Mouse (Mus musculus) E14TG2a.4 (cell line): ENCODE measurements around the gene Smap2.

Experiments
- H3K27me3 ChIP-seq: 2 replicates; pipeline ENCODE4 v1.6.1; 2014; ENCODE audit warnings: low read length, control low read depth; ENCODE audit not compliant: insufficient read depth
- H3K36me3 ChIP-seq: 2 replicates; pipeline ENCODE4 v1.6.1; 2014; ENCODE audit warnings: low read length, control low read depth; ENCODE audit not compliant: insufficient read depth
- H3K4me1 ChIP-seq: replicated peaks from 2 replicates; pipeline ENCODE4 v1.6.1; 2014; ENCODE audit warnings: low read depth, low read length, control low read depth
- H3K4me3 ChIP-seq: replicated peaks from 2 replicates; pipeline ENCODE4 v1.5.1; 2014; ENCODE audit warnings: mild to moderate bottlenecking, low read length
- H3K9me3 ChIP-seq: 2 replicates; pipeline ENCODE4 v1.6.1; 2014; ENCODE audit warnings: low read length, control low read depth
- CTCF ChIP-seq: conservative IDR thresholded peaks from 2 replicates; pipeline ENCODE4 v1.5.1; 2014; ENCODE audit warnings: low read length
- NANOG ChIP-seq: IDR thresholded peaks from 2 replicates; pipeline ENCODE4 v1.6.1; 2014; ENCODE audit warnings: borderline replicate concordance, low read length, mixed read lengths
- POU5F1 ChIP-seq: IDR thresholded peaks from 2 replicates; pipeline ENCODE4 v1.6.1; 2014; ENCODE audit warnings: low read length, borderline replicate concordance

Smap2 gene

DNA sequence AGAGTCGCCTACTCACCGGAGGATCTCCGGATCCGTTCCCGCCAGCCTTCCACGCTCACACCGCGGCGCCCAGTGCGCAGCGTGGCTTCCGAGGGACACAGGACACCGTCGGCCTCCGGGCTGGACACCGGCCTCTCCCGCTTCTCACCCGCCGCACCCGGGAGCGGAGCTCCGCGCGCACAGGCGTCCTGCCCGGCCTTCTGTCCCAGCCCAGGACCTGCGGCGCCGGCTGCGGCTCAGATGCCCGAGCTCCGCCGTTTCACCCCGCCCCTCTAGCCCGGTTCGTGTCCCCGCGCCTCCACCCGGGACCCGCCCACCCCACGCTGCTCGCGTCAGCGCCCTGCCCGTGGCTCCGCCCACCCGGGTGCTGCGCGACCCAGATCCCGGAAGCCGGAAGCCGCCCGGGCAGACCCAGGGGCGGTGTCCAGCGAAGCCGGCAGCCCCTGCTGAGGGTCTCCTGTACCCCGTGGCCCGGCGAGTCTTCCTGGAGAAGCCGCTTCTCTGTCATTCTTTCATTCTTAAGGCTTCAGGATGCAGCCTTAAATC is 65.5 kb downstream of the Smap2 start, which contains the start of gene Zfp69:
TSS of gene Zfp69 (minus strand) at position 272 of the 546 bp plus-strand sequence.
- H3K4me1 ChIP-seq, result peaks cover 8% of the 10 kb centered on the region
- H3K4me3 ChIP-seq, result peak within 1 kb of the TSS; percentile 92
- no peaks in the 10 kb centered on the region for H3K9me3 ChIP-seq
- TF ChIP-seq POU5F1 (no peak), CTCF (no peak), NANOG (no peak)
- peaks cover 10% of the 10 kb centered on the region; the same call in 1 of the 2 replicates for H3K36me3 ChIP-seq
- H3K27me3 ChIP-seq, result peaks cover 10% of the 10 kb centered on the region

DNA sequence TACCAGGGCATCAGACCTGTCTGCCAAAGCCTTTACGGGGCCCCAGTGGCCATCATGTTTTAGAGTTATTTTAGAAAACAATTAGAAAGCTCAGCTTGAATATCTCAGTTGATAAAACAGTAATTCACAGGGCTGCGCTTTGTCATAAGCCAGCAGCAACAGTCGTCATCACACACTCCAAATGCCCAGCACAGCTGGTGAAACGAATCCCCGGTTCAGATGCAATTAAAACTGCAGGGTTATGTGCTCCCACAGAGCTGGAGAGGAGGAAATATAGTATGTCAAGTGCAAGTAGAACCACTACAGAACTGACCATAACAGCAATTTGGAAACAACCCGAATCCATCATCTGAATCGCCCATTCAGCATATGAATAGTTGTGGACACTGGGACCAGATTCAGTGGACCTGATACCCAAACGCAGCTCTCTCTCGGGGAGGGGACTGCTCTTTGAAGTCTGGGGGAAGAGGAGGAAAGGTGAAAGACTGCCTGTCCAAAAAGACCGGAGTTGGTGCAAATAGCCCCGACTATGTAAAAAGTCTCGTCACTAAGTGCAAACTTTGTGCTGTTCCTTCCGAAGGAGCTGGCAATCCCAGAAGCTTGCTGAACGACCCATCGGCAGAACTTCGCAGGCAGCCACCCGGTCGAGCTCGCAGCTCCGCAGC is 66.2 kb downstream of the Smap2 start:
- H3K4me3 ChIP-seq, result peak overlapping the region; percentile 92
- TF ChIP-seq CTCF (no peak), POU5F1 (no peak), NANOG (no peak)
- peaks cover 13% of the 10 kb centered on the region; the same call in 1 of the 2 replicates for H3K36me3 ChIP-seq
- H3K4me1 ChIP-seq, result peaks cover 8% of the 10 kb centered on the region
- peaks cover 10% of the 10 kb centered on the region for H3K27me3 ChIP-seq
- H3K9me3 ChIP-seq, result no peaks in the 10 kb centered on the region

DNA sequence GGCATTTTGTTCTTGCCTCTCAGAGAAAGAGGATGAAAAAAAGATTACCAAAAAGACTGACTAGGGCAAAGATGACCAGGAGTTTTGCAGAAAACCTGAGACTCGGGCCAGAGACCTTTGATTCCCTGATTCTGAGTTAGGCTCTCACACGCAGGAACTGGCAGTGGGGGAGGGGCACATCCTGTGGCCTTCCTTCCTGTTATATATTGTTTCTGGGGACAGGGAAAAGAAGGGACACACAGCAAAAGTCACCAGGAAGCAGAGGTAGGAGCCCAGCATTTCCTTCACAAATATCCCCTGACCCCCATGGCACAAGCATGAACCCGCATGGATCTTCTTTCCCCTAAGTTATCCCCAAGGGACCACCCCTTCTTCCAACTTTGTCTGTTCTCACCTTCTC is 68.1 kb downstream of the Smap2 start:
- peaks cover 13% of the 10 kb centered on the region; the same call in 1 of the 2 replicates for H3K36me3 ChIP-seq
- TF ChIP-seq POU5F1 (no peak), NANOG (no peak), CTCF (no peak)
- H3K4me1 ChIP-seq, result peaks cover 8% of the 10 kb centered on the region
- no peaks in the 10 kb centered on the region for H3K9me3 ChIP-seq
- peaks cover 10% of the 10 kb centered on the region for H3K27me3 ChIP-seq
- no peak overlapping the region for H3K4me3 ChIP-seq

DNA sequence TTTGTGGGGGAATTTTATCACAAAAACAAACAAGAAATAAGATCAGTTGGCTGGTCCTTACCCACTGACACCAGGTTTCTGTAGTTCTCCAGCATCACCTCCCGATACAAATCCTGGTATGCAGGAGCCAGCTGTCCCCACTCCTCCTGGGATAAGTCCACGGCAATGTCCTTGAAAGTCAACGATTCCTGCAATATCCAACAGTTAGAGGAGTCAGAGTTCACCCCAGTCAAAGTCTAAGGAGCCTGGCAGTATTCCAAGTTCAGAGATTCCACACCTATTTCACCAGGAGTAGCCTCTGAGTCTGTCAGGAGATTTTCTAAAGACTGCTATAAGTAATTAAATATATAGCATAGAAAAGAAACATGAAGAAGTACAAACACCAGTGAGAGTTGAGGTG is 82.0 kb downstream of the Smap2 start:
- Histone ChIP-seq H3K9me3 (no peaks in the 10 kb centered on the region), H3K4me1 (no peaks in the 10 kb centered on the region), H3K27me3 (peaks cover 3% of the 10 kb centered on the region; the same call in 1 of the 2 replicates), H3K4me3 (no peak overlapping the region), H3K36me3 (peaks cover 20% of the 10 kb centered on the region)
- TF ChIP-seq NANOG (no peak), POU5F1 (no peak), CTCF (no peak)

DNA sequence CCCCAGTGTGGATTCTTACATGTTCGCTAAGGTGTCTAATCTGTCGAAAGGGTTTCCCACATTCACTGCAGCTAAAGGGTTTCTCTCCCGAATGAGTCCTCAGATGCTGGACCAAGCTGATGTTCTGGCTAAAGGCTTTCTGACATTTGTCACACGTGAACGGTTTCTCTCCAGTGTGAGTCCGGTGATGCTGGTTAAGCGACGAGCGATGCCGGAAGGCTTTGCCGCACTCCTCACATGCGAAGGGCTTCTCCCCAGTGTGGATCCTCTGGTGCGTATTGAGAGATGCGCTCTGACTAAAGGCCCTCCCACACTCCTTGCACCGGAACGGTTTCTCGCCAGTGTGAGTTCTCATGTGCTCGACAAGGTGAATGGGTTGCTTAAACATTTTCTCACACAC is 86.3 kb downstream of the Smap2 start:
- Histone ChIP-seq H3K9me3 (no peaks in the 10 kb centered on the region), H3K4me3 (no peak overlapping the region), H3K27me3 (peaks cover 3% of the 10 kb centered on the region; the same call in 1 of the 2 replicates), H3K36me3 (peaks cover 20% of the 10 kb centered on the region), H3K4me1 (no peaks in the 10 kb centered on the region)
- no peak for TF ChIP-seq NANOG
- no peak for TF ChIP-seq POU5F1
- TF ChIP-seq CTCF, result no peak

DNA sequence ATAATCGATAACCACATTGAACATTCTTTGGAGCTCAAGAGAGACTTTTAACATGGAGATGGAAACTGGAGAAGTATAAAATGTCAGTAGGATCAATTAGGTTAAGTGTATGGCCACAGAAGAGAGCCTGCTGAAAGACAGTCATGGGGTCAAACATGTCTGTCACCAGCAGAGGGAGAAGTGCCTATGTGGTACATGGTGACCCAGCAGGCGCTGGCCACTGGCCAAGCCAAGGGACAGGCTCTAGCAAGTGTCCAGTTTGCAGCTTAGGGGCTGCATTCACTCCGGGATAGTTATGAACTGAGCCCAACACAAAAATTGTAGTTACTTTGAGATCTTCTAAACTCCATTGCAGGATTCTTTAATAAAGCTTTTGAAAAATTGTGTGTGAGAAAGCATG is 88.4 kb downstream of the Smap2 start:
- H3K9me3 ChIP-seq, result no peaks in the 10 kb centered on the region
- peaks cover 3% of the 10 kb centered on the region; the same call in 1 of the 2 replicates for H3K27me3 ChIP-seq
- H3K4me1 ChIP-seq, result peaks cover 11% of the 10 kb centered on the region
- TF ChIP-seq NANOG, result no peak
- no peak overlapping the region for H3K4me3 ChIP-seq
- H3K36me3 ChIP-seq, result 0 out of 2 replicates have a peak, but pooled peaks cover 7% of the 10 kb centered on the region

DNA sequence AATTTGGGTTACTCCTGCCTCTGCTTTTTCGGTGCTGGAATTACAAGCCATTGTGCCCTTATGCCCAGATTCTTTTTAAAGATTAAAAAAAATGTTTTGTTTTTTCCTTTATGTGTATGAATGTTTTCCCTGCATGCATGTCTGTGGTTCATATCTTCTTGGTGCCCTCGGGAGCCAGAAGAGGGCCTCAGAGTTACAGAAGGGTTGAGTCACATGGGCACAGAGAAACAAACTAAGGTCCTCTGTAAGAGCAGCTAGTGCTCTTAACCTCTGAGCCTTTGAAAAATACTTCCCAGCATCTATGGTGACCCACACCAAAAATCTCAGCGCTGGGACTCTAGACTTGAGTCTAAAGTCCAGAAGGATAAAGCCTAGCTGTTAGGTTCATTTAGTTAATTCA is 91.7 kb downstream of the Smap2 start:
- TF ChIP-seq CTCF (no peak), NANOG (no peak), POU5F1 (no peak)
- H3K4me1 ChIP-seq, result peaks cover 14% of the 10 kb centered on the region
- peak overlapping the region; percentile 88 for H3K4me3 ChIP-seq
- no peaks in the 10 kb centered on the region for H3K27me3 ChIP-seq
- H3K9me3 ChIP-seq, result no peaks in the 10 kb centered on the region
- peaks cover 26% of the 10 kb centered on the region for H3K36me3 ChIP-seq

DNA sequence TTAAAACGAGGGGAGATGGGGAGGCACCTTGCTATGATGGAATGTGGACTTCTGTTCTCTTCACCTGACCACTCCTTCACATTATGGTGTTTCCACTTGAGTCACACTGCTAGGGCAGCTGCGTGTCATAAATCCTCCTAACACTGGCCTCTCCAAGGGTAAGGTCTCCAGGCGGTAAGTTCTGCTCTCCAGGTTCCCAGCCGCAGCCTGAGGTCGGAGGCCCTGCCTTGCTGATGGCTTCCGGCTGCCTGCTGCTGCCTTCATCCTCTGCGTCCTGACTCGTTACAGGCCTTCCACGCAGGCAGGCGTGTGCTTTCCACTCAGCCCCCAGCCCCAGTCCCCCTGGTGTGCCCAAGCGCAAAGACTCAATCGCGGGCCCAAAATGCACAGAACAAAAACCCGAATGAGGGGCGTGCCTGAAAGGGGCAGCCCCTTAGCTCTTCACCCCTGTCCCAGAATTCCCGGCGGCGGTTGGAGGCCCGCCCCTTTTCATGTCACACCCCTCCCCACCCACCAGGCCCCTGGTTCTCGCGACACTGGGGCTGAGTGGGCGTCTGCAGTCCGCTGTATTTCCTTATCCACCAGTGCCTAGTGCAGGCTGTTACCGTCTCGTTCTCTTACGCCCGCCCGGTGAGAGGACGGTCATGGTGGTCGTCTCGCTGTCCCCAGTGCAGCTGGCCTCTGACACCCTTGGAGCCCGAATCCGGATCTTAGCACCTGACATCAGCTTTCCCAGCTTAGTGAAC is 92.3 kb downstream of the Smap2 start, which contains the start of gene Exo5:
TSS of gene Exo5 (minus strand) at position 464 of the 746 bp plus-strand sequence.
- Histone ChIP-seq H3K27me3 (no peaks in the 10 kb centered on the region), H3K4me3 (peak within 1 kb of the TSS; percentile 88), H3K9me3 (no peaks in the 10 kb centered on the region), H3K4me1 (peaks cover 14% of the 10 kb centered on the region), H3K36me3 (peaks cover 31% of the 10 kb centered on the region)
- TF ChIP-seq NANOG, result no peak
- no peak for TF ChIP-seq POU5F1
- no peak for TF ChIP-seq CTCF
